8 mouse cellular contexts compared by ENCODE assay signal in the genomic region with DNA sequence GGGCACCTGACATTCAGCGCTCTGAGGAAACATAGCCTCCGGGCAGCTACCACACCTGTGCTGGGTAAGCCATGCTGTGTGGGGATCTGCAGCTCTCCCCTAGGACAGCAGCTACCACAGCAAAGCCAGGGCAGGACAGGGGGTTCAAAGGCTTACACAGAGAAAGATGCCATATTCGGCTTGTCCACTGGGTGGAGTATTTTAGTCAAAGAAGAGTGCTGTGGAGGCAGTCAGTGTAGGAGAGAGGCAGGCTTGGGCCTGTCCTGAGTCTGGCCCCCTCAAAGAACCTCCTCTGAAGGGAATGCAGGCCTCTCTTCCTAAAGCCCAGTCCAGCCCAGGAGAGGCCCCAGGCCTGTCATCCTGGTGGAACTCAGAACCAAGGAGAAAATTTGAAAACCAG. TPM values are rescaled to one million over a fixed set of nuclear protein-coding genes. Genes with fewer than 3 reads are reported as not detected.
A peak's percentile ranks its signal among the peaks of the same experiment; 100 is the strongest.
DNase-seq lines count a peak whose midpoint lies in the region; ATAC-seq and TF ChIP-seq lines count a peak whose summit lies in the region.

No protein-coding gene starts in this region.

- H3K9me3 ChIP-seq in MEL (replicated peaks; ENCODE audit: insufficient read depth, low read length), result no peaks in the 10 kb centered on the region
- H3K9me3 ChIP-seq in forebrain, postnatal 0 days (ENCODE audit: low read length), result no peaks in the 10 kb centered on the region

- H3K27me3 ChIP-seq in MEL (ENCODE audit: control insufficient read depth in 1 of 2, insufficient read depth in 2 of 2, low read length in 2 of 2), result no peaks in the 10 kb centered on the region; a peak in 1 of 4 replicates
- H3K27me3 ChIP-seq in cerebellum, adult 2 months (ENCODE audit: control insufficient read depth, insufficient read depth, low read length), result no peaks in the 10 kb centered on the region
- 0 out of 2 replicates have a peak, but pooled peaks cover 5% of the 10 kb centered on the region for H3K27me3 ChIP-seq in forebrain, postnatal 0 days (ENCODE audit: insufficient read depth, low read length)

- H3K36me3 ChIP-seq in MEL (ENCODE audit: control insufficient read depth in 1 of 2, insufficient read depth in 2 of 2, low read length in 2 of 2), result no peaks in the 10 kb centered on the region
- H3K36me3 ChIP-seq in forebrain, postnatal 0 days (ENCODE audit: insufficient read depth), result no peaks in the 10 kb centered on the region

- peak; percentile 28 for DNase-seq in MEL (ENCODE audit: low read depth, low spot score)
- DNase-seq in cerebellum, adult 2 months, result peak; percentile 52 to 60
- DNase-seq in forebrain, postnatal 0 days, result peak; percentile 81
- DNase-seq in heart, postnatal 36 days, result peak; percentile 76 to 79
- peak; percentile 47 to 84 for DNase-seq in layer of hippocampus, adult 18-20 months (ENCODE audit: low spot score in 2 of 2)
- DNase-seq in lung, adult 2 months, result peak; percentile 57
- peak; percentile 44 for DNase-seq in ovary, postnatal 36 days (ENCODE audit: low spot score)
- peak; percentile 78 for DNase-seq in urinary bladder, postnatal 25 days (ENCODE audit: low spot score)

- H3K9ac ChIP-seq in MEL (ENCODE audit: control insufficient read depth, low read depth, low read length, poor library complexity, severe bottlenecking), result no peak overlapping the region
- H3K9ac ChIP-seq in forebrain, postnatal 0 days, result no peak overlapping the region

- no peaks in the 10 kb centered on the region for H3K79me2 ChIP-seq in MEL (ENCODE audit: control insufficient read depth, insufficient read depth, low read length, poor library complexity)

- H3K4me2 ChIP-seq in forebrain, postnatal 0 days (ENCODE audit: low read depth), result no peak overlapping the region

- H3K27ac ChIP-seq in MEL (ENCODE audit: control insufficient read depth, low read depth, low read length), result no peak overlapping the region
- H3K27ac ChIP-seq in cerebellum, adult 2 months (ENCODE audit: insufficient read depth, low read length), result no peak overlapping the region
- H3K27ac ChIP-seq in forebrain, postnatal 0 days (ENCODE audit: low read depth, low read length), result no peak overlapping the region

- TF ChIP-seq POLR2A in MEL (IDR thresholded peaks at IDR 0.05; ENCODE audit: control insufficient read depth in 1 of 2, insufficient read depth in 1 of 2, low read depth in 1 of 2, low read length in 2 of 2, poor library complexity in 1 of 2), result no peak
- no peak for TF ChIP-seq POLR2A in cerebellum, adult 2 months (IDR thresholded peaks at IDR 0.05; ENCODE audit: borderline replicate concordance, insufficient read depth, low read length)
- no peak for TF ChIP-seq POLR2A in lung, adult 2 months (IDR thresholded peaks at IDR 0.05; ENCODE audit: borderline replicate concordance, extremely low read depth, low read depth, low read length)

- H3K4me1 ChIP-seq in MEL (ENCODE audit: control insufficient read depth in 1 of 2, insufficient read depth in 2 of 2, low read length in 2 of 2), result no peaks in the 10 kb centered on the region
- H3K4me1 ChIP-seq in cerebellum, adult 2 months (ENCODE audit: control insufficient read depth, insufficient read depth, low read length), result no peaks in the 10 kb centered on the region
- H3K4me1 ChIP-seq in forebrain, postnatal 0 days (ENCODE audit: insufficient read depth), result no peaks in the 10 kb centered on the region
- peaks cover 3% of the 10 kb centered on the region; the same call in 1 of the 2 replicates for H3K4me1 ChIP-seq in lung, adult 2 months (ENCODE audit: control insufficient read depth, insufficient read depth, low read length)

- peak; percentile 90 for ATAC-seq in forebrain, postnatal 0 days

- WGBS in cerebellum, adult 2 months, result 11% methylated on average over 3 of the region's 3 CpGs
- 19% methylated on average over 3 of the region's 3 CpGs for WGBS in forebrain, postnatal 0 days
- 15% methylated on average over 3 of the region's 3 CpGs for WGBS in lung, adult 2 months

- TF ChIP-seq RAD21 in MEL (IDR thresholded peaks at IDR 0.05; ENCODE audit: low read depth, low read length), result peak; percentile 68

- intact Hi-C loops in heart, postnatal 36 days (cut with DNase I), result loop anchor here (1.0 to 5.0 kb wide), 4 partner anchors 40 to 610 kb away; no protein-coding TSS in a partner anchor

- H3K4me3 ChIP-seq in MEL (ENCODE audit: control insufficient read depth in 1 of 2, insufficient read depth in 1 of 2, low read depth in 2 of 2, low read length in 2 of 2), result no peak overlapping the region
- no peak overlapping the region for H3K4me3 ChIP-seq in cerebellum, adult 2 months (replicated peaks; ENCODE audit: insufficient read depth, low read depth, low read length)
- no peak overlapping the region for H3K4me3 ChIP-seq in forebrain, postnatal 0 days (ENCODE audit: low read depth, low read length)
- no peak overlapping the region for H3K4me3 ChIP-seq in lung, adult 2 months (replicated peaks; ENCODE audit: extremely low read depth, low read depth, low read length)

- peak; percentile 21 to 59 (median 30); a peak in 3 of 6 replicates for TF ChIP-seq CTCF in MEL (IDR thresholded peaks at IDR 0.05 in 2 of 3, conservative IDR thresholded peaks at IDR 0.05 in 1 of 3; ENCODE audit: control insufficient read depth in 1 of 3, insufficient read depth in 1 of 3, low read depth in 2 of 3, low read length in 3 of 3, poor library complexity in 1 of 3, severe bottlenecking in 1 of 3)
- TF ChIP-seq CTCF in cerebellum, adult 2 months (IDR thresholded peaks at IDR 0.05; ENCODE audit: borderline replicate concordance, insufficient read depth, low read depth, low read length), result peak; percentile 76
- TF ChIP-seq CTCF in forebrain, postnatal 0 days (IDR thresholded peaks at IDR 0.05; ENCODE audit: low read depth), result peak; percentile 90
- TF ChIP-seq CTCF in lung, adult 2 months (IDR thresholded peaks at IDR 0.05; ENCODE audit: insufficient read depth, low read length), result peak; percentile 61

- no peak for TF ChIP-seq EP300 in MEL (IDR thresholded peaks at IDR 0.05; ENCODE audit: low read depth in 1 of 2, low read length in 2 of 2)

TF ChIP-seq in MEL, 35 proteins besides CTCF, POLR2A, EP300 and RAD21:
- TF ChIP-seq ZC3H11A (IDR thresholded peaks at IDR 0.05; ENCODE audit: low read depth, low read length) (peak; percentile 50), SMC3 (IDR thresholded peaks at IDR 0.05; ENCODE audit: low read depth, low read length) (peak; percentile 73), SIN3A (IDR thresholded peaks at IDR 0.05; ENCODE audit: low read length) (no peak)
TF ChIP-seq in MEL: peak in this region for 2.

RNA-seq across cellular contexts. Expression of a gene that starts 4.4 kb away (rescaled TPM):
- not detected in 2 replicates for total RNA-seq in MEL (2012; rRNA removed)
- polyA plus RNA-seq in MEL (2012; ENCODE audit: insufficient read depth in 1 of 2, insufficient read length in 2 of 2, low read depth in 1 of 2, low replicate concordance in 2 of 2, missing spikeins in 1 of 2), result not detected
- polyA plus RNA-seq in cerebellum, adult 2 months (2012; rRNA removed), result 49.1 and 50.4 TPM in 2 replicates
- total RNA-seq in forebrain, postnatal 0 days (2014; rRNA removed), result 2.3 and 5.3 TPM in 2 replicates
- polyA plus RNA-seq in forebrain, postnatal 0 days (2015; fragmentation: Nextera tagmentation; extraction: Ambion mirVana), result 0.59 and 1.1 TPM in 2 replicates
- total RNA-seq in heart, postnatal 36 days (2021), result 1,000 to 10,000 TPM in 1 of 2 experiments, 100 to 1,000 TPM in 1; 876 to 1,038 TPM
- 1 to 10 TPM in 1 of 2 experiments, under 1 TPM in 1; 0.59 to 1.2 TPM for total RNA-seq in layer of hippocampus, adult 18-20 months (2021)
- polyA plus RNA-seq in lung, adult 2 months (2012; rRNA removed), result 2.6 and 10.3 TPM in 2 replicates

Comparison
In these comparisons a context has a peak if more than half of its experiments do, and no peak if none do; other contexts are left out.
1. DNase-seq: peak in every context shown above with its lines; median percentile 81 in forebrain, postnatal 0 days; 78 in urinary bladder, postnatal 25 days; 78 in heart, postnatal 36 days; 66 in layer of hippocampus, adult 18-20 months; 57 in lung, adult 2 months; 56 in cerebellum, adult 2 months; 44 in ovary, postnatal 36 days; 28 in MEL.
2. CTCF ChIP-seq: peak in every context shown above with its lines; median percentile 90 in forebrain, postnatal 0 days; 76 in cerebellum, adult 2 months; 61 in lung, adult 2 months; 30 in MEL.
3. RNA of a gene that starts 4.4 kb away (total RNA-seq): 876 to 1,038 TPM in heart, postnatal 36 days; 2.3 to 5.3 TPM in forebrain, postnatal 0 days, 0.59 to 1.2 TPM in layer of hippocampus, adult 18-20 months and not detected in MEL; every median in the first group is over 100 times any median in the second.